Mouse (Mus musculus) embryonic fibroblast, embryonic 13.5 days (primary cell): Measurements from ENCODE around the gene Igsf21. TPM values are rescaled to one million over a fixed set of nuclear protein-coding genes. Genes with fewer than 3 reads are reported as not detected.

Source experiments
- H3K27ac ChIP-seq: 2 replicates; pipeline ENCODE4 v1.5.1; 2012; ENCODE audit warnings: low read length, control low read depth, inconsistent platforms; ENCODE audit not compliant: insufficient read depth
- H3K4me1 ChIP-seq: 2 replicates; pipeline ENCODE4 v1.6.1; 2011; ENCODE audit warnings: low read length; ENCODE audit not compliant: control insufficient read depth, insufficient read depth
- H3K4me3 ChIP-seq: 2 replicates; pipeline ENCODE4 v1.5.1; 2011; ENCODE audit warnings: mild to moderate bottlenecking, control low read depth, low read length; ENCODE audit not compliant: insufficient read depth
- CTCF ChIP-seq: IDR thresholded peaks from 2 replicates; pipeline ENCODE4 v1.5.1; 2011; ENCODE audit warnings: mild to moderate bottlenecking, control low read depth, low read length, moderate library complexity, borderline replicate concordance; ENCODE audit not compliant: insufficient read depth
- POLR2A ChIP-seq: IDR thresholded peaks from 2 replicates; pipeline ENCODE4 v1.6.1; 2011; ENCODE audit warnings: low read depth, mild to moderate bottlenecking, control low read depth, low read length, moderate library complexity
- polyA plus RNA-seq: library from polyadenylated mRNA; stranded (reverse); fragments of >200 nt; gene quantifications from 2 replicates; pipeline ENCODE4 v1.2.4, GENCODE M21; 2011; ENCODE audit warnings: low read depth; ENCODE audit not compliant: missing spikeins, insufficient read length

Gene Igsf21
- polyA plus RNA-seq, 1 experiment: not detected

DNA sequence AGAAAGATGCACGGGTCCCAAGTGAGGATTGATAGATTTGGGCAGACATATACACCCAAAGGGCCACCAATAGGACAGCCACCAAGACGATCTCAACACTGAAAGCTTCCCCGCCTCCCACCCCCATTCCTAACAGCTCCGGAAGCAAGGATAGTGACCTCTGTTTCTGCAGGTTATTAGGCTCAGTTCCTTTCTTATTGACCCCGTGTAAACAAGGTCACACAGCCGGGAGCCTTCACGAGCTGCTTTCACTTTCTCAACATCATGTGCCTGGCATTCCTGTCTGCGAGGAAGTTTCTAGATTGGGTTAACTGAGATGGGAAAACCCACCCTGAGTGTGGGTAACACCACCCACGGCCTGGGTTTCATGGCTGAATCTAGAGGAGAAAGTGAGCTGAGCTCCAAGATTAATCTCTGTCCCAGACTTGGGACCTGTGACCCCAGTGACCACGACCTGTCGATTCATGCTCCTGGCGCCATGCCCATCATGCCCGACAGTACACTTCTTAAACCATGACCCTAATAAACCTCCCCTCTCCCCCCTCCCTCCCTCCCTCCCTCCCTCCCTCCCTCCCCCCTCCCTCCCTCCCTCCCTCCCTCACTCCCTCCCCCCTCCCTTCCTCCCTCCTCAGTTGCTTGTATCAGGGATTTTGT, 72.7 kb downstream of the Igsf21 start:
- H3K4me3 ChIP-seq: no peak overlapping the region

DNA sequence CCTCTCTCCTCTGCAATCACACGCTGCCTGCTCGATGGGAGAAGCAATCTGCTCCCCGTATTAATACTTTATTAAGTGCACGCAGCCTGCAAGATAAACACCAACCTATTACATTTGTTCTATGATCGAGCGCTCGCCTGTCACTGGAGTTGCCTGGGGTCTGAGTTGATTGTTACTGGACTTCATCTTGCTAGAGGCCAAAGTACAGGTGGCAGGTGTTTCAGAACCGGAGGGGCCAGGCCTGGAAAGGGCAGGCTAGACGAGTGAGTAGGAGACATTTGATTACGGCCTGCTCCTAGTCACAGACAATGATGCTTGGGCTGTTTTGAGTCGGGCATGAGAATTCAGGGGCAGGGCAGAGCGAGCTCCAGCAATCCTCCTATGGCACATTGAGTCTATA, 73.5 kb downstream of the Igsf21 start:
- H3K4me3 ChIP-seq: no peak overlapping the region
- no peaks in the 10 kb centered on the region for H3K4me1 ChIP-seq
- TF ChIP-seq POLR2A (no peak), CTCF (no peak)
- H3K27ac ChIP-seq: no peak overlapping the region

More for the DNA sequence above, 72.7 kb downstream of the Igsf21 start:
- no peaks in the 10 kb centered on the region for H3K4me1 ChIP-seq
- TF ChIP-seq POLR2A: no peak
- TF ChIP-seq CTCF: no peak
- no peak overlapping the region for H3K27ac ChIP-seq

DNA sequence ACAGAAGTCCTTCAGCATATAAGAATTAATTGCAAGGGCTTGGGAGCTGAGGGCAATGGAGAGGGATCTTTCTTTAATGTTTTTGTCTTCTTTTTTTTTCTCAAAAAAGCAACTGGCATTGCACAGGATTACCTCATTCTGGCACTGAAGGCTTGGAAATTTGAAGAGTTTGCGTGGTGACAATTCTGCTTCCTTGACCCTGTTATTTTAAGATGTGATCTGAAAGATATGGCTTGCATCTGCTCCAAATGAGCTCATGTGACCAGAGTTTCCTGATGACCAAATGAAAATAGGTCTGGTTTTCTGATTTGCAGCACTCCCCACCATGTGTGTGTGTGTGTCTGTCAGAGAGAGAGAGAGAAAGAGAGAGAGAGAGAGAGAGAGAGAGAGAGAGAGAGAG, 74.7 kb downstream of the Igsf21 start:
- no peak overlapping the region for H3K4me3 ChIP-seq
- no peaks in the 10 kb centered on the region for H3K4me1 ChIP-seq
- TF ChIP-seq POLR2A: no peak
- no peak for TF ChIP-seq CTCF
- no peak overlapping the region for H3K27ac ChIP-seq

DNA sequence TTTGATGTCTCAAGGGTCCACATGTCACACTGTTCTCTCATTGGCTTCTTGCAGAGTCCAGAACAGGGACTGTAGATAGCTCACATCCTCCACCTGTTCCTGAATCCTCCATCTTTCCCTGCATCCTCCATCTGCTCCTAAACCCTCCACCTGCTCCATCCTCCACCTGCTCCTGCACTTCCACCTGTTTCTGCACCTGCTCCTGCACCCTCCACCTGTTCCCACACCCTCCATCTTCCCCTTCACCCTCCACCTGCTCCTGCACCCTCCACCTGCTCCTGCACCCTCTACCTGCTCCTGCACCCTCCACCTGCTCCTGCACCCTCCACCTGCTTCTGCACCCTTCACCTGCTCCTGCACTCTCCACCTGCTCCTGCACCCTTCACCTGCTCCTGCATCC, 75.4 kb downstream of the Igsf21 start:
- H3K4me1 ChIP-seq: no peaks in the 10 kb centered on the region
- no peak overlapping the region for H3K27ac ChIP-seq
- no peak overlapping the region for H3K4me3 ChIP-seq
- no peak for TF ChIP-seq CTCF
- no peak for TF ChIP-seq POLR2A

DNA sequence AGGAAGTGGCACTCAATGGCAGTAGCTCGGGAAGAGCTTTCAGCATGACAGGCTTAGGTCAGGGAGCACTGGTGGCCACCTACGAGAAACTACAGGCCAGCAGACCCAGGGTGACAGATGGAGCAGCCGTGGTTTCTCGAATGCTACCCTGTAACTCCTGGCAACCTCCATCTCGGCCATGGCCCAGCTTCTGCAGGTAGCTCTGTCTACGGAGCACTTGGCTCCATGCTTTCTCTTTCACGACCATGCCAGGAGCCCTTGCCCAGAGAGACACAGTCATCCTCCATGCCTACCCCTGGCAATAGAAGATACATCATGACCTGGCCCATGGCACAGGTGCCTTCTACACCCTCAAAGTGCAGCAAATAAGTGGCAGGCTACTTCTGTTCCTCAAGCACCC, 80.7 kb downstream of the Igsf21 start:
- no peak overlapping the region for H3K27ac ChIP-seq
- H3K4me1 ChIP-seq: no peaks in the 10 kb centered on the region
- TF ChIP-seq CTCF: no peak
- no peak for TF ChIP-seq POLR2A
- H3K4me3 ChIP-seq: no peak overlapping the region

DNA sequence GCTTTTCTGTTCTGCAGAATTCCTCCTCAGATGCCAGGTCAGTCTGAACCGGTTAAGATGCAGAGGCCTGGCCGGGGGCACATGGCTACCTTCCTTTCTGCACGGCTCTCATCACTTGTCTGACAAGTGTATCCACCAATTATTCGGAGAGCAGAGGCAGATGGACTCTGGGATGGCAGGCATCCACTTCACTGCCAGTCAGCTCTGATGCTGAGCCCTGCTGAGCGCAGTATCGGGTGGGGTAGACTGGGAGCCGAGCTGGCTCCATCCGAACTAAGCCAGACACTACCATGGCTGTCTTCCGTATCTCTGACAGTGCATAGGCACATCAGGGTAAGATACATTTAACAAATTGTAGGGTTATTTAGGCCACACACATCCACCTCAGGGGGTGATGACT, 81.9 kb downstream of the Igsf21 start:
- no peak overlapping the region for H3K4me3 ChIP-seq
- H3K27ac ChIP-seq: no peak overlapping the region
- TF ChIP-seq POLR2A (no peak), CTCF (no peak)

DNA sequence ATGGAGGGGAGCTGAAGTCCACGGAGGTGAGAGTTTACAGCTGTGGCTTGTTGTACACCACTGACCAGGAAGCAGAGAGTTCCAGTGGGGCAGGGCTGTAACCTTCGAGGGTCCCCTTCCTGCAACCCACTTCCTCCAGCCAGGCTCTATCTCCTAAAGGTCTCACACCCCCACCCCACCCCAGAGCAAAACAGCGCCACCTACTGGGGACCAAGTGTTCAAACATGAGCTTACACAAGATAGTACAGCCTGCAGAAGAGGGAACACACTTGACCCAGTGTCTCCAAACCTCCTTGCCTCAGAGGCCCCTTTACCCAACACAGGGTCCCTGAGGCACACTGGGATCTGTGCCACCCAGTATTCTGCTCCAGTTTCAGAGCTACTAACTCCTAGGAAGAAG, 87.0 kb downstream of the Igsf21 start:
- Histone ChIP-seq H3K27ac (no peak overlapping the region), H3K4me1 (no peaks in the 10 kb centered on the region), H3K4me3 (no peak overlapping the region)
- TF ChIP-seq POLR2A: no peak
- TF ChIP-seq CTCF: no peak

More for the DNA sequence above, 81.9 kb downstream of the Igsf21 start:
- H3K4me1 ChIP-seq: no peaks in the 10 kb centered on the region

DNA sequence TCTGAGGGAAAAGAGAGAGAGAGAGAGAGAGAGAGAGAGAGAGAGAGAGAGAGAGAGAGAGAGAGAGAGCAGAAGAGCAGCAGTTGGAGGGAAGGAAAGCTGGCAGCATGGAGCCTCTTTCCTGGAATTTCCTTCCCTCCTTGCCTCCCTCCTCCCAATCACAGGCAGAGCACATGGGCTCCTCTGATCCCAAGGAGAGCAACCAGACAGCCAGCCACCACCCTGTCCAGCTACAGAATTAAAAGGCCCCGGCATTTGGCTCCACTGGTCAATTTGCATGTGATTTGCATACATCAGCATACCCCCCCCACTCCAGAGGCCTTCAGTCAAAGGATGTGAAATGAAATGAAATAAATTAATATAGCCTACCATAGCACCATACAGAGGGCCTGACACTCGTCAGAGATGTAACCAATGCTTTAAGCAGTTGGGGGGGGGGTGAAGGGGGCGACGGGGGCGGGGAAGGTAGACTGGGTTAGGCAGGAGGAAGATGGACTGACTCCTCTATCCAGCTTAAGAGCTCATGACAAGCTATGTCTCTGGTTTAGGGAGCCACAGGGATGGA, 91.6 kb downstream of the Igsf21 start:
- Histone ChIP-seq H3K27ac (no peak overlapping the region), H3K4me3 (no peak overlapping the region), H3K4me1 (no peaks in the 10 kb centered on the region)
- TF ChIP-seq POLR2A: no peak
- TF ChIP-seq CTCF: no peak

DNA sequence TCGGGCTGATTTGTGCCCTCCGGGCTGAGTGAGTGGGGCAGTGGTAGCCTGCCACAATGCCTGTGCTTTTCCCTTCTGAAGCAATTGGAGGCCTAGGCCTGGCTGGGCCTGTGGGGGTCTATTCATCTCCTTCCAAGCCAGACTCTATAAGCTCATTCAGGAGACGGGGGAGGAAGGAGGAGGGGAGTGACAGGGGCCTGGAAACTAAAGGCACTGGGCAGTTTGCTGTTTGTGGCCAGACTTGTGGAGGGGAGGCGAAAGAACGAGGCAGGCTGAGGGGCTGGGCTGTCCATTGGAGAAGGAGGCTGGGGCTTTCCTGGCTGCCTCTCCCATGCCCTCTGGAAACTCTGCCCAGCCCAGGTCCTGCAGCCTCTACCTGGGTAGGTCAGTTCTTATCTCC, 92.1 kb downstream of the Igsf21 start:
- H3K27ac ChIP-seq: no peak overlapping the region
- H3K4me3 ChIP-seq: no peak overlapping the region
- H3K4me1 ChIP-seq: no peaks in the 10 kb centered on the region
- TF ChIP-seq CTCF (no peak), POLR2A (no peak)

DNA sequence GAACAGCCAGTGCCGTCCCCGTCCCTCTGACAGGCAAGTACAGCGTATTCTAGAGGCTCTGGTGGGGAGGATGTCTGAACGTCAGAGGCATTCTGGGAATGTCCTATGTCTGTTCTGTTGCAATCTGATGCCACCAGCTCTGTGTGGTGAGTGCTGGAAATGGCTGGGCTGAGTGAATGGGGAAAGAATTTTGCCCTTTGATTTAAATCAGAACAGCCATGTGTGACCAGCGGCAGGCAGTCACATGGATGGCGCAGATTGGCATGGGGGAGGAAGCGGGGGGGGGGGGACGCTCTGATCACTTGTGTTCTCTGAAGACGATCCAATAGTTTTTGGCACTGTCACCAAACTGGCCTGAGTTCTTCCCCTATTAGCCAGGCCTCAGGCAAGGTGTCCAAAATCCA, 92.9 kb downstream of the Igsf21 start:
- H3K4me1 ChIP-seq: no peaks in the 10 kb centered on the region
- TF ChIP-seq POLR2A (no peak), CTCF (no peak)
- H3K27ac ChIP-seq: no peak overlapping the region
- no peak overlapping the region for H3K4me3 ChIP-seq
